Mouse (Mus musculus): ENCODE measurements at regions not wholly inside any gene's neighbourhood (a gene's known extent, or its start where the extent isn't known, plus 50 kb on each side); places are given as distances from the start of the nearest gene placed in this dataset.

DNA sequence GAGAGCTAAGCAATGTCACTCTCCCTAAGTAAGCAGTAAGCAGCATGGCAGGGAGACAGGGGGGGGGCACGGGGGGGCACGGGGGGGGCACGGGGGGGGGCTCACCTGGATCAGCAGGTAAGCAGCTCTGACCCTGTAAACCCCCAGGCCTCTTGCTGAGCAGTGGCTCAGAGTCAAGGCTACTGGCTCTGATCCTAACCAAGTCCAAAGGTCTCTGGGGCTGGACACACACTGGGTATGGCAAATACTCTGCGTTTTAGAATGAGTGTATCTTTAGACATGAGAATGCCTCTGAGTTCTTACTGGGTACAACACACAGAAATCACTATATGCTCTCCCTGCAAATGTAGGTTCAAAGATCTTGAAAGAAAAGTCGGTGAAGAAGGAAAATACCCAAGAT is 136.5 kb downstream of the Barhl2 start:
- ATAC-seq (ENCODE audit: insufficient number of reproducible peaks, low FRiP score, low TSS enrichment), result no peak

- no peak for ATAC-seq (ENCODE audit: insufficient number of reproducible peaks, low FRiP score, low TSS enrichment)
These were observed 136.9 kb downstream of the Barhl2 start for GRCm38 (mm10) chr5:106321023-106321422.

GRCm38 (mm10) chr5:106320039-106320438 is 137.9 kb downstream of the Barhl2 start:
- no peak for ATAC-seq (ENCODE audit: insufficient number of reproducible peaks, low FRiP score, low TSS enrichment)

DNA sequence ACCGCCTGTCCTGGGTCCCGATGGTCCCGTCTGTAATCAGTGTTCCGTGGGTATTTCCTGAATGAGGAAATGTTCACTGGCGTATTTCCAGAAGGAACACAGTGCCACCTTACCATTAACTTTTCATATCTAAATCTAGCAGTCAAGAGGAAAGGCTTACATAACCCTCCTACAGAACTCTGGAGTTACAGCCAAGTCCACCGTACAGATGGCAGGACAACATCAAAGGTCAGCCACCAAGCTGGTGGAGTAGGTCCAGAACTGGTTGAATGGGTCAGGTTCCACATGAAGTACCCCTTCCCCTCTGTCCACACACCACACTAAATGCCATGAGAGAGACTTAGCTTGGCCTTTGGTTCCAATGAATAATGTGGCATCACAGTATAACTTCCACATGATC is 139.7 kb downstream of the Barhl2 start:
- no peak for ATAC-seq (ENCODE audit: insufficient number of reproducible peaks, low FRiP score, low TSS enrichment)

DNA sequence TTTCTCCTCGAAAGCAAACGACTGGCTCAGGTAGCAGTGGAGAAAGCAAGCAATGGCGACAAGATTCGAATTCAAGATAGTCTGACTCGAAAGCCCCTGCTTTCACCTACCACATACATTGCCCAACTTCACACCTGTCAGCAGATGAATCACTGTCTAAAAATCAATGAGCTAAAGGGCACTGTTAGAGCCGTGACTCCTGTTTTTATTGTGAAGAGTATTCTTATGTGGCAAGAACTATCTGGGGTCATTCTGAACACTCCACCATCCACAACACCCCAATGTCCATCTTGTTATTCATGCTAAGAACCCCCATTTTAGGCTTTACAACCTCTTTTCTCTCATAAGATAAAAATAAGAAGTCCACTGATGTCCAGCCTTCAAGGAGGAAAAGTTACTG is 144.1 kb downstream of the Barhl2 start:
- ATAC-seq (ENCODE audit: insufficient number of reproducible peaks, low FRiP score, low TSS enrichment), result no peak

- no peak for ATAC-seq (ENCODE audit: insufficient number of reproducible peaks, low FRiP score, low TSS enrichment)
These were observed 156.6 kb downstream of the Barhl2 start for GRCm38 (mm10) chr5:106301372-106301771.

DNA sequence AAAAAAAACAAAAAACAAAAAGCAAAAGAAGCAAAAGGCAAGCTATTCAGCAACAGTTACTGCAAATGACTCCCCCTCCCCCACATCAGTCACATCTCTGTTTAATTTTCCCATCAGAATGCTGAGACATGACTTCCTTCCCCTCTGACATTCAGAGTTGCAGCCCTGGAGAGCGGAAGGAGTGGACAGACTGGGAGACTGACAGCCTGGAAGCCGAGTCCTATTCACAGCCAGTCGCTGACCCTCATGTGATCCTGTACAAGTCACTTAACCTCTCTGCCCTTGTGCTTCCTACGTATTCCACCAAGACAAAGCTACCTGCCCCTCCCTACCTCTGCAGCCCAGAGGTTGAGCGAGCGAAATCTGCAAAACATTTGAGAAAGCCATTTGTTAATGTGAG is 161.2 kb downstream of the Barhl2 start:
- no peak for ATAC-seq (ENCODE audit: insufficient number of reproducible peaks, low FRiP score, low TSS enrichment)

DNA sequence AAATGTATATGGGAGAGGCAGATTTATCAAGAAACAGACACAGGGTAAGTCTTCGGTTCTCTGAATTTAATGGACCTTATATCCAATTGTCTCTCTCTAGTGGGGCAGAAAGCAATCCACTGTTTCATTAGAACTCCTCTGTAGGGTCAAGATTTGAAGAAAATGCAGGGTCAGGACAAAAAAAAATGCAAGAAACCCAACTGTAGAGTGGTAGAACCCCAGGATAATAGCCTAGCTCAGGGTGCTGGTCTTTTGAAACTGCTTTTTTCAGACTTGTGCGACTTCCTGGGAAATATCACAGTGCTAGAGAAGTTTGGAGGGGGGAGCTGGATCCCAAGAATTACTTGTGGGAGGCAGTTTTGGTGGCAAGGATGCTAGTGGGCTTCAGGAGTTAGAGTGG is 162.0 kb downstream of the Barhl2 start:
- no peak for ATAC-seq (ENCODE audit: insufficient number of reproducible peaks, low FRiP score, low TSS enrichment)

DNA sequence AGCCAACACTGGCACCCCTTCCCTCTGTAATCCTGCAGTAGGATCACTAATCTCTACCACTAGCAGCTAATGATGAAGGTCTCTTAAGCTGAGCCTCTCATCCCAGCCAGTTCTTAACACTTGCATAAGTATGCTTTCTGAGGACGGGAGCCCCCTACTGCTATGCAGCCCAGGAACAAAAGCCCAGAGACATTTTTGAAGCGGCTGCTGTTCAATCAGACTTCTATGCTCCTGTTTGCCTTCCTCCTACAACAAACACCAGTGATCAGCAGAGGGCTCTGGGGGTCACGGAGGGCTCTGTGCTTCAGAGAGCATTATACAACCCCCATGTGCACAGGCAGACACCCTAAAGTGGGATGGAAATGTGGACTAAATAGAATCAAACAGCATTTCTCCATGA is 162.4 kb downstream of the Barhl2 start:
- no peak for ATAC-seq (ENCODE audit: insufficient number of reproducible peaks, low FRiP score, low TSS enrichment)

DNA sequence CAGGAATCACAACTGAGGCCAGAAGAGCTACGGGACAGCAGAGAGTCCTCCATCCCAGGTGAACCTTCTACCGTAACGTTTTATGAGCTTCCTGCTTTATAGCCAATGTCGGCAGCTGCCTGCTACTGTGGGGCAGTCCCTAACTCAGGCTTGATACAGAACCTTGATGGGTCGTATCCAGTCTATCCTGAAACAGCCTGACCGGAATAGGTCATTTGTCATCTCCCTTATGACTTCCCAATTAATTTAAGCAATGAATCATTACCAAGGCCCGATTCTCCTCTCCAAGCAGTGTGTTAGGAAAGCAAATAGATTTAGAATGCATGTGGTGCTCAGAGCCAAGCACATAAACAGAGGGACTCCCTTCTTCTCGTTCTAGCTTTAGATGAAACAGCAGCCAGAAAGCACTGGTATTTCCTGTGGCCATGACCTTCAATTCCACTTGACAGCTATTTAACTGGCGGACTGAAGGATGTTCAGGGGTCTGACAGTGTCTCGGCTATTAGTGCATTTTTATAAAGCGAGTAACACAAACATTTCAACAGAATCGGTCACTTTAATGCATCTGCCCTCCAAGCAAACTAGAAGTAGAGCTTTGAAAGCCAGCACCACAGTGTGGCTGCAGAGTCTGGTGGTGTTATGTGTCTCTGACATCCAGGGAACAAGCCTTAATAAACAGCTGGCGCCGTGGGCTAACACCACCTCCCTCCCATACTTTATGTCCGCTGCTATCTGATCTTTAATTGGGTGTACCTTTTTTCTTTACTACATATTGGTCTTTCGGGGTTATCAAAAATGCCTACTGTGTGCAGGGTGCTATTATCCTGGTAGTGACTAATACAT is 165.4 kb downstream of the Barhl2 start:
- no peak for ATAC-seq (ENCODE audit: insufficient number of reproducible peaks, low FRiP score, low TSS enrichment)

DNA sequence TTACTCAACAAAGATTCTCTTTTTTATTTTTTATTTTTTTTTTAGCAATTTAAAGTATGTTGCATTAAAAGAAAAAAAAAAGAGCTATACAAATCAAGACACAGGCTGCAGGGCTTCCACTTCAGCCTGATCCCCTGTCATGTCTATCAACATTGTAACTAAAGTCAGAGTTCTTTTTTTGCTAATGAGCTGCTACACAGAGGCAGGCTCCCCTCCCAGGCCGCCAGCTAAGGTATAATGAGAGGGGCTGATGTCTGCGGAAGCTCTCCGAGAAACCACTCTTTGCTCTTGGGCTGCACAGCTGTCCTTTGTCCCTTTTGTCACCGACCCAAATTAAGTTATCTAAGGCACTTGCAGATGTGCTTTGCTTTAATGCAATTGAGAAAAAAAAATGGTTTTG is 172.8 kb downstream of the Barhl2 start:
- no peak for ATAC-seq (ENCODE audit: insufficient number of reproducible peaks, low FRiP score, low TSS enrichment)

DNA sequence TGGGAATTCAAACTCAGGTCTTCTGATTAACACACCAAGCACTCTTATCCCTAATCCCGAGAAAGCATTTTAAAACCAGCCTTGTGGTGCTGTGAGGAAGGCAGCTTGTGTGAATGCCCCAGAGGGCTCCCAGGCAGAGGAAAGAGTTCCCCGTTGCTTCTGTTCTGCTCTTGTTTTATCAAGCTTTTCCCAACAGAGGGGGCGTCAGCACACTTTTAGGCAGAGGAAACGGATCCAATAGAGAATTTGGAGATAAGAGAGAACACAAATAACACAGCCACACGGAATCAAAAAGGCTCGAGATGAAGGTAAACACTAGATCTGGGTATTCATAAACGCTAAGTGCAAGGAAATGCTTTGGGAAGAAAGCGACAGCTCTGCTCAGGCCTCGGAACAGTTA is 173.2 kb downstream of the Barhl2 start:
- ATAC-seq (ENCODE audit: insufficient number of reproducible peaks, low FRiP score, low TSS enrichment), result no peak

DNA sequence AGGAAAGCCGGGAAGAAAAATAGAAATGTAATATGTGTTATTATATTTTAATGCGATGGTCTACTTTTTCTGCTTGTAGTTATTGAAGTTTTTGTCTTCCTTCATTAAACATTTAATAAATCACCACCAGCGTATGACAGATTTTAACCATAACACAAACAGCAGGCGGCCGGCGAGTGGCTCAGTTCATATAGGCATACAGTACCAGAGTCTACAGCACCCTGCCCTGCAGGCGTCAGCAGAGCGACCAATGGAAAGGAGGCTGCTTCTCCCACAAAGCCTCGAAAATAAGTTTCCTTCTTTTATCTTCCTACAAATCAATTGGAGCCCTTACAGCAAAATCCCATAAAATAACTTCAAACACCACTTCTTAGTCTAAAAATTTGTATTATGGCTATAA is 175.3 kb downstream of the Barhl2 start:
- ATAC-seq (ENCODE audit: insufficient number of reproducible peaks, low FRiP score, low TSS enrichment), result no peak

GRCm38 (mm10) chr5:106277786-106278185 is 180.2 kb downstream of the Barhl2 start:
- 0 out of 2 replicates have a peak, but pooled peaks have one; percentile 3 for ATAC-seq (ENCODE audit: insufficient number of reproducible peaks, low FRiP score, low TSS enrichment)

DNA sequence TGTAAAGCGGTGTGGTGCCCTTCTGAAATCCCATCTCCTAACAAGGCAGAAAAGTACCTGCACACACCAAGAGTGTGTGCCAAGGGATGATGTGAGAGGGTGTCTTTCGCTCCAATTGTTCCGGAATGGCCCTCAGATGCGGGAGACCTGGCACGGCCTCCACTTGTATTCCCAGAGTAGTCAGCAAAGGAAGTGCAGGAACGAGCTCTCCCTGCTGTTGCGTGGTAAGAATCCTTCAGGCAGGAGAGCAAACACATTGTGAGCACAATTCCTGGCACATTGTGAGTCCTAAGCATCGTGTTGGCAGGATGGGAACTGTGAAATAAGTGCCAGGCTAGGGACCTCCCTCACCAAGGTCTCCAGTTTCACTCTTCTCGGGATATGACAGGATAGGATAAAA is 180.7 kb downstream of the Barhl2 start:
- ATAC-seq (ENCODE audit: insufficient number of reproducible peaks, low FRiP score, low TSS enrichment), result peak; percentile 71

DNA sequence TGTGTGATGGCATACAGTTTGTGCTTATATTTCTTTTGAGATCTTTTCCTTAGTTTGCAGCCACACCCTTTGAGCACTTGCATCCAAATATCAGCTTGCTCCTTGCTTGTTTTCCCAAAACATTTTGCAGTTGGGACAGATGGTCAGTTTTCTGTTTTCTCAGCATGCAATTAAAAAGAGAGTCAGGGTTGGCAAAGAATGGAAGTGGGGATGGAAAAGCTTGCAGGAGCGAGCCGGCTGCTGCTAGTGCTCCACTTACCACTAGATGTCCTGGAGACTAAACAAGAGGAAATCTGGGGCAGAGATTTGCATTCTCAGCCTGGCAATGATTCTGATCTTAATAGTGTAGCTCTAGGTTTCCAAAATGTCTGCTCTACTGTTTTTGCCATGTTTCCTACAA is 181.8 kb downstream of the Barhl2 start:
- ATAC-seq (ENCODE audit: insufficient number of reproducible peaks, low FRiP score, low TSS enrichment), result peak; percentile 75

DNA sequence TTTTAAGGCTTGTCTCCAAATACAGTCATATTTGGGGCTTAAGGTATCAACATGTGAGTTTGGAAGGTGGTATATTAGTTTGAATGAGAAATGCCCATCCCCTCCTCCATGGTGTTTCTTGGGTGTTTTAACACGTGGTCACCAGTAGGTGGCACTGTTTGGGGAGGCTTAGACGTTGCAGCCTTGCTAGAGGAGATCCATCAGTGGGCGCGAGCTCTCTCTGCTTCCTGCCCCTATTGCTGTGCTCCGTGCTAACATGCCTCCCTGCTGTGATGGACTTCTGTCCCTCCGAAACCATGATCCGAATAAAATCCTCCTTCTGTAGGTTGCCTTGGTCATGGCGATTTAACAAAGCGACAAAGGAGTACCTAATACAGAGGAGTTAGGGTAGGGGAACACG is 183.3 kb downstream of the Barhl2 start:
- ATAC-seq (ENCODE audit: insufficient number of reproducible peaks, low FRiP score, low TSS enrichment), result no peak

- no peak for ATAC-seq (ENCODE audit: insufficient number of reproducible peaks, low FRiP score, low TSS enrichment)
These were observed 193.4 kb downstream of the Barhl2 start for GRCm38 (mm10) chr5:106264536-106264935.

DNA sequence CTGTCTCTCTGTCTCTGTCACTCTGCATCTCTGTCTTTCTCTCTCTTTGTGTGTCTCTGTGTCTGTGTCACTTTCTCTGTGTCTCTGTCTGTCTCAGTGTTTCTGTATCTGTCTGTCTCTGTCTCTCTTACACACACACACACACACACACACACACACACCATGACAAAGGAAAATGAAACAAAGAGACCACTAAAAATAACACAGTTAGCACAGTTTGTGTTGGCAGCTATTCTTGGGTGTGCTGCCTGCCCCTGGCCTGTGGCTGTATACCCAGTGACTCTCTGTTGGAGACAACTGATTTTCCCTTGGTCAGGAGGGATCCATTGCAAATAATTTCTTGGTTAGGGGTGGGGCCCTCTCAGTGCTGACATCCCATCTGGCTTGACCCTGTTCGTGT is 200.8 kb downstream of the Barhl2 start:
- ATAC-seq (ENCODE audit: insufficient number of reproducible peaks, low FRiP score, low TSS enrichment), result no peak

GRCm38 (mm10) chr5:106229154-106229553 is 228.8 kb downstream of the Barhl2 start:
- no peak for ATAC-seq (ENCODE audit: insufficient number of reproducible peaks, low FRiP score, low TSS enrichment)

GRCm38 (mm10) chr5:106224141-106224540 is 233.8 kb downstream of the Barhl2 start:
- no peak for ATAC-seq (ENCODE audit: insufficient number of reproducible peaks, low FRiP score, low TSS enrichment)

- ATAC-seq (ENCODE audit: insufficient number of reproducible peaks, low FRiP score, low TSS enrichment), result no peak
These were observed 248.4 kb downstream of the Barhl2 start for GRCm38 (mm10) chr5:106209543-106209942.

Measured in cerebellum, adult (tissue).